Mouse (Mus musculus) liver, postnatal 0 days (tissue): ENCODE data around the gene Sccpdh.

Source experiments
- CTCF ChIP-seq: sonication (generic); IDR thresholded peaks from 2 replicates; pipeline ENCODE4 v1.5.1; 2016; ENCODE audit warnings: antibody characterized with exemption, low read depth
- EP300 ChIP-seq: IDR thresholded peaks from 2 replicates; pipeline ENCODE4 v1.6.1; 2016; ENCODE audit warnings: antibody characterized with exemption, low read depth, mild to moderate bottlenecking

GRCm38 (mm10) chr1:179687305-179687704, 19.3 kb downstream of the Sccpdh start:
- TF ChIP-seq CTCF (no peak), EP300 (no peak)
